Mouse (Mus musculus): ENCODE results near the gene Cops9. TPM values are rescaled to one million over a fixed set of nuclear protein-coding genes. Genes with fewer than 3 reads are reported as not detected.

Cops9 gene
- polyA plus RNA-seq, 2 experiments from 2014 or later: 161 to 251 TPM

DNA sequence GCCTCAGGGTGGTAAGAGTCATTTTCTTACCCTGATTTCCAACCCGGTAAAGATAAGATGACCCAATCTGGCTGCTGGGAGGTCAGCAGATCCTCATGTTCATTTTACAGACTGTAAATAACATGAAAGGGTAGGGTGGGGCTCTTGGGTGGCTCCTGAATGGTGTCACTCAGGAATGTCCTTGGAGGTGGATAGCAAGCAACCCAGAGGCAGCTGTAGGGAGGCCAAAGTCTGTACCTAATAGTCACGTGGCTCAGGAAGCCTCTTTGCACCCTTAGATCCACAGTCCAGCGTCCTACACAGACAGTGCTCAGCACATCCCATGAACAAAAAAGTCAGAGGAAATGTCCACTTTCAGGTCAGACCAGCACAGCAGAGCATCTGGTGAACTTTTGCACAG, 45.8 kb downstream of the Cops9 start:
- ATAC-seq: no peak

DNA sequence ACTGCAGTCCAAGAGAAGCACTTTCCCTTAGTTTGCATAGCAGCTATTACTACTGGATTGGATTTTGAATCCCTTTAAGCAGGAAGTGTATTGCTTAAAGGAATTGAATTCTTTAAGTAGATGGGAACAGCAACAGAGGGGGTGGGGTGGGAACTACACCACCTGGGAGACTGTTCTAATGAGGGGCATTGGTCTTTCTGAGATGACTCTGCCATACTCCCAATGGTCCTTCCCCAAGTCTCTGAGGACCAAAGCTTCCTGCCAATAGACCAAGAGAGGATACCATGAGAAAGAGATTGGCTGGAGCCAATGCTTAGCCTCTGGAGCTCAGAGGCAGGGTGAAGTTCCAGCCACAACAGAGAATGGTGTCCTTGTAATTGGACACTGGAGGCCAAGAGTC, 47.7 kb downstream of the Cops9 start, which contains the start of gene Olfr1411:
Gene Olfr1411, plus strand, starts transcription at position 301 of the 400 bp plus-strand sequence.
- no peak for ATAC-seq

Other genes with a start within 250 kb of the Cops9 start
- gene Ndufa10, start 168.1 kb downstream of the Cops9 start, polyA plus RNA-seq (2017; shearing (Covaris generic)): 100 to 1,000 TPM; 174 to 195 TPM
- gene Olfr1416, start 156.9 kb downstream of the Cops9 start, polyA plus RNA-seq (2017; shearing (Covaris generic)): not detected
- gene Olfr1415, start 145.9 kb downstream of the Cops9 start, polyA plus RNA-seq (2017; shearing (Covaris generic)): not detected
- not detected for gene Olfr1414, start 123.3 kb downstream of the Cops9 start, polyA plus RNA-seq (2017; shearing (Covaris generic))
- gene Olfr1413, start 70.7 kb downstream of the Cops9 start, polyA plus RNA-seq (2017; shearing (Covaris generic)): not detected
- gene Olfr1412, start 56.2 kb downstream of the Cops9 start, polyA plus RNA-seq (2017; shearing (Covaris generic)): not detected
- not detected for gene Olfr1411, start 47.6 kb downstream of the Cops9 start, polyA plus RNA-seq (2017; shearing (Covaris generic))
- not detected for gene Olfr1410, start 36.2 kb downstream of the Cops9 start, polyA plus RNA-seq (2017; shearing (Covaris generic))
- not detected for gene Olfr12, start 24.2 kb downstream of the Cops9 start, polyA plus RNA-seq (2017; shearing (Covaris generic))
- gene Otos, start 6.9 kb upstream of the Cops9 start, polyA plus RNA-seq (2017; shearing (Covaris generic)): 1 to 10 TPM in 1 of 2 experiments, under 1 TPM in 1; 0.94 to 1.8 TPM
- 1 to 10 TPM; 2.0 to 3.0 TPM for gene Gpc1, start 189.7 kb upstream of the Cops9 start, polyA plus RNA-seq (2017; shearing (Covaris generic))

Measured in CD4-positive, CD25-positive, alpha-beta regulatory T cell, adult 4 months (primary cell).